Mouse (Mus musculus) thymus, adult 2 months (tissue): Measurements from ENCODE around the gene S100a2.

ENCODE experiments used
- CTCF ChIP-seq: fragments of 200-500 bp; IDR thresholded peaks from 2 replicates; pipeline ENCODE4 v1.5.1; 2012; ENCODE audit warnings: mild to moderate bottlenecking, control low read depth, low read length, moderate library complexity, borderline replicate concordance; ENCODE audit not compliant: control insufficient read depth, poor library complexity, insufficient read depth; ENCODE audit errors: extremely low read depth
- POLR2A ChIP-seq: fragments of 200-500 bp; IDR thresholded peaks from 2 replicates; pipeline ENCODE4 v1.6.1; 2012; ENCODE audit warnings: mild to moderate bottlenecking, low read length, control low read depth, moderate library complexity; ENCODE audit not compliant: control insufficient read depth, poor library complexity, insufficient read depth; ENCODE audit errors: extremely low read depth

GRCm38 (mm10) chr3:90560008-90560628, 29.9 kb upstream of the S100a2 start, which contains the start of gene S100a3:
- TF ChIP-seq POLR2A (no peak), CTCF (no peak)
